Mouse (Mus musculus) lung, embryonic 14.5 days (tissue): ENCODE measurements at regions not wholly inside any gene's neighbourhood (a gene's known extent, or its start where the extent isn't known, plus 50 kb on each side); places are given as distances from the start of the nearest gene placed in this dataset.

Experiments used
- ATAC-seq: fragments of 200-750 bp; cut with Nextera tagmentation; 2 replicates; pipeline ENCODE4 v1.8.0; 2017; ENCODE audit warnings: mild to moderate bottlenecking, moderate TSS enrichment, moderate library complexity; ENCODE audit not compliant: insufficient read depth
- DNase-seq: peaks from one replicate; pipeline ENCODE4 v3.0.0-alpha.2; 2015
- H3K27ac ChIP-seq: fragments of 300-500 bp; sonication (generic); 2 replicates; pipeline ENCODE4 v1.5.1; 2014; ENCODE audit warnings: low read depth, mild to moderate bottlenecking, moderate library complexity
- H3K27me3 ChIP-seq: fragments of 300-500 bp; sonication (generic); 2 replicates; pipeline ENCODE4 v1.6.1; 2014; ENCODE audit warnings: low read length, control low read depth; ENCODE audit not compliant: insufficient read depth
- H3K36me3 ChIP-seq: fragments of 300-500 bp; sonication (generic); 2 replicates; pipeline ENCODE4 v1.6.1; 2014; ENCODE audit warnings: control low read depth; ENCODE audit not compliant: insufficient read depth
- H3K4me1 ChIP-seq: fragments of 300-500 bp; sonication (generic); 2 replicates; pipeline ENCODE4 v1.6.1; 2014; ENCODE audit warnings: antibody characterized with exemption, control low read depth; ENCODE audit not compliant: insufficient read depth
- H3K4me2 ChIP-seq: fragments of 300-500 bp; sonication (generic); 2 replicates; pipeline ENCODE4 v1.6.1; 2014; ENCODE audit warnings: mild to moderate bottlenecking
- H3K4me3 ChIP-seq: fragments of 300-500 bp; sonication (generic); 2 replicates; pipeline ENCODE4 v1.5.1; 2014; ENCODE audit warnings: low read depth, low read length
- H3K9ac ChIP-seq: fragments of 300-500 bp; sonication (generic); 2 replicates; pipeline ENCODE4 v1.6.1; 2014
- H3K9me3 ChIP-seq: fragments of 300-500 bp; sonication (generic); 2 replicates; pipeline ENCODE4 v1.6.1; 2016; ENCODE audit warnings: low read depth, low read length, control low read depth
- CTCF ChIP-seq: IDR thresholded peaks from 2 replicates; pipeline ENCODE4 v1.5.1; 2016; ENCODE audit warnings: antibody characterized with exemption, low read depth
- WGBS: fragments of 180-500 bp; shearing (Covaris S2); extraction: QIAGEN DNeasy Blood & Tissue Kit; methylation state at CpG from one replicate; pipeline ENCODE4 v1.1.7; 2014; 5-methylcytosine and 5-hydroxymethylcytosine counted together

GRCm38 (mm10) chr1:90289732-90290215 is 86.0 kb downstream of the Ackr3 start:
- no peak overlapping the region; the same call in 1 of the 2 replicates for H3K4me2 ChIP-seq
- no peak overlapping the region for H3K9ac ChIP-seq
- DNase-seq: no peak
- H3K9me3 ChIP-seq: no peaks in the 10 kb centered on the region
- H3K36me3 ChIP-seq: no peaks in the 10 kb centered on the region
- no peak overlapping the region for H3K4me3 ChIP-seq
- ATAC-seq: peak; percentile 32; the same call in 1 of the 2 replicates
- no peak overlapping the region for H3K27ac ChIP-seq
- 27% methylated on average over 6 of the region's 6 CpGs for WGBS
- peaks cover 55% of the 10 kb centered on the region for H3K27me3 ChIP-seq
- H3K4me1 ChIP-seq: no peaks in the 10 kb centered on the region; the same call in 1 of the 2 replicates
- no peak for TF ChIP-seq CTCF

GRCm38 (mm10) chr1:90290428-90291197 is 86.8 kb downstream of the Ackr3 start:
- Histone ChIP-seq H3K36me3 (no peaks in the 10 kb centered on the region), H3K9ac (no peak overlapping the region), H3K27ac (no peak overlapping the region), H3K9me3 (no peaks in the 10 kb centered on the region), H3K4me2 (no peak overlapping the region), H3K27me3 (peaks cover 61% of the 10 kb centered on the region), H3K4me3 (no peak overlapping the region), H3K4me1 (no peaks in the 10 kb centered on the region; the same call in 1 of the 2 replicates)
- DNase-seq (no peak), ATAC-seq (no peak)
- TF ChIP-seq CTCF: no peak
- 56% methylated on average over 7 of the region's 7 CpGs for WGBS

- Histone ChIP-seq H3K27me3 (peaks cover 66% of the 10 kb centered on the region), H3K9ac (no peak overlapping the region), H3K4me3 (no peak overlapping the region), H3K27ac (no peak overlapping the region), H3K9me3 (no peaks in the 10 kb centered on the region), H3K4me1 (no peaks in the 10 kb centered on the region), H3K4me2 (no peak overlapping the region), H3K36me3 (no peaks in the 10 kb centered on the region)
- ATAC-seq (no peak), DNase-seq (no peak)
- TF ChIP-seq CTCF: peak; percentile 39; the same call in 1 of the 2 replicates
- WGBS: 77% methylated on average over 1 of the region's 1 CpGs
These were observed 87.5 kb downstream of the Ackr3 start for GRCm38 (mm10) chr1:90291256-90291655.

GRCm38 (mm10) chr1:90297751-90298150 is 94.0 kb downstream of the Ackr3 start:
- ATAC-seq: peak; percentile 62; the same call in 1 of the 2 replicates
- Histone ChIP-seq H3K36me3 (no peaks in the 10 kb centered on the region), H3K4me1 (no peaks in the 10 kb centered on the region), H3K9me3 (no peaks in the 10 kb centered on the region), H3K27ac (no peak overlapping the region), H3K4me2 (no peak overlapping the region), H3K4me3 (no peak overlapping the region), H3K27me3 (peaks cover 66% of the 10 kb centered on the region), H3K9ac (no peak overlapping the region)
- TF ChIP-seq CTCF: no peak
- peak; percentile 67 for DNase-seq
- 38% methylated on average over 5 of the region's 5 CpGs for WGBS

- no peak for TF ChIP-seq CTCF
- ATAC-seq (no peak), DNase-seq (peak; percentile 46)
- no peak overlapping the region for H3K27ac ChIP-seq
- peaks cover 45% of the 10 kb centered on the region for H3K27me3 ChIP-seq
- no peaks in the 10 kb centered on the region for H3K9me3 ChIP-seq
- H3K36me3 ChIP-seq: no peaks in the 10 kb centered on the region
- H3K4me1 ChIP-seq: no peaks in the 10 kb centered on the region
- 31% methylated on average over 10 of the region's 10 CpGs for WGBS
- H3K4me2 ChIP-seq: no peak overlapping the region
- no peak overlapping the region for H3K4me3 ChIP-seq
- H3K9ac ChIP-seq: no peak overlapping the region
These were observed 96.4 kb downstream of the Ackr3 start for GRCm38 (mm10) chr1:90300229-90300628.

GRCm38 (mm10) chr1:90304331-90304730 is 100.6 kb downstream of the Ackr3 start:
- no peaks in the 10 kb centered on the region for H3K36me3 ChIP-seq
- no peak overlapping the region for H3K4me3 ChIP-seq
- no peak overlapping the region for H3K27ac ChIP-seq
- WGBS: 51% methylated on average over 7 of the region's 7 CpGs
- peaks cover 34% of the 10 kb centered on the region for H3K27me3 ChIP-seq
- H3K9ac ChIP-seq: no peak overlapping the region
- no peak for TF ChIP-seq CTCF
- no peak overlapping the region for H3K4me2 ChIP-seq
- ATAC-seq (no peak), DNase-seq (peak; percentile 56)
- H3K4me1 ChIP-seq: no peaks in the 10 kb centered on the region
- no peaks in the 10 kb centered on the region for H3K9me3 ChIP-seq

GRCm38 (mm10) chr1:90311016-90311415 is 107.2 kb downstream of the Ackr3 start:
- peak; percentile 38 for DNase-seq
- no peak overlapping the region for H3K27ac ChIP-seq
- no peak overlapping the region for H3K4me3 ChIP-seq
- H3K9me3 ChIP-seq: no peaks in the 10 kb centered on the region
- no peak for TF ChIP-seq CTCF
- ATAC-seq: no peak
- no peaks in the 10 kb centered on the region; the same call in 1 of the 2 replicates for H3K4me1 ChIP-seq
- H3K9ac ChIP-seq: no peak overlapping the region
- H3K4me2 ChIP-seq: no peak overlapping the region
- H3K36me3 ChIP-seq: no peaks in the 10 kb centered on the region
- 49% methylated on average over 3 of the region's 3 CpGs for WGBS
- peaks cover 27% of the 10 kb centered on the region for H3K27me3 ChIP-seq
